Mouse (Mus musculus): ENCODE results near the gene Tcf12. TPM values are rescaled to one million over a fixed set of nuclear protein-coding genes. Genes with fewer than 3 reads are reported as not detected.
A peak's percentile ranks its signal among the peaks of the same experiment; 100 is the strongest.

Gene Tcf12
- polyA plus RNA-seq, 1 experiment from 2014 or later: 49.9 TPM

DNA sequence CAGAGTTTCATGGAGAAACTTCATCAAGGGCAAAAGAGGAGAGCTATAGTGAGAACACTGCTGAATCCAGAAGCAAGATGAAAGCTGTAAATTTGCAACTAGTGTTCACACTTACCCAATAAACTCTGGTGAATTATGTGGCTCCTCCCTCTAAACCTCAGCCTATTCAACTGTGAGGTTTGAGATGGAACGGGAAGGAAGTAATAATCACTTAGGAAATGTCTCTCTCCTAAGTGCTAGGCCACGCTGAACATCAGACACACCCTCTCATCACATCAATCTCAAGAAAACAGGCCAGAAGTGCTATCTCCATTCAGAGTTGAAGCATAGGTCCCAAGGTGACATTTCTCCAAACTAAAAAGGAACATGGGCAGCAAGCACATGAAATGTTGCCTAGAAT, 131.1 kb downstream of the Tcf12 start:
- 4% methylated on average over 2 of the region's 2 CpGs for WGBS (ENCODE audit: missing documents)
- H3K79me2 ChIP-seq (ENCODE audit: inconsistent target): no peaks in the 10 kb centered on the region
- no peak overlapping the region for H3K27ac ChIP-seq
- no peak overlapping the region for H3K4me3 ChIP-seq (ENCODE audit: inconsistent target)
- no peaks in the 10 kb centered on the region for H3K36me3 ChIP-seq (ENCODE audit: inconsistent target)

GRCm38 (mm10) chr9:71978886-71979285, 132.8 kb downstream of the Tcf12 start:
- Histone ChIP-seq H3K36me3 (ENCODE audit: inconsistent target) (no peaks in the 10 kb centered on the region), H3K4me3 (ENCODE audit: inconsistent target) (no peak overlapping the region), H3K27ac (no peak overlapping the region), H3K79me2 (ENCODE audit: inconsistent target) (no peaks in the 10 kb centered on the region)
- WGBS (ENCODE audit: missing documents): 86% methylated on average over 3 of the region's 3 CpGs

GRCm38 (mm10) chr9:71976034-71976433, 135.6 kb downstream of the Tcf12 start:
- WGBS (ENCODE audit: missing documents): 30% methylated on average over 6 of the region's 6 CpGs
- Histone ChIP-seq H3K4me3 (ENCODE audit: inconsistent target) (no peak overlapping the region), H3K79me2 (ENCODE audit: inconsistent target) (no peaks in the 10 kb centered on the region), H3K36me3 (ENCODE audit: inconsistent target) (no peaks in the 10 kb centered on the region), H3K27ac (no peak overlapping the region)

GRCm38 (mm10) chr9:71975141-71975540, 136.5 kb downstream of the Tcf12 start:
- 89% methylated on average over 4 of the region's 4 CpGs for WGBS (ENCODE audit: missing documents)
- H3K79me2 ChIP-seq (ENCODE audit: inconsistent target): no peaks in the 10 kb centered on the region
- no peak overlapping the region for H3K4me3 ChIP-seq (ENCODE audit: inconsistent target)
- H3K27ac ChIP-seq: peak overlapping the region; percentile 5; the same call in 1 of the 2 replicates
- no peaks in the 10 kb centered on the region for H3K36me3 ChIP-seq (ENCODE audit: inconsistent target)

DNA sequence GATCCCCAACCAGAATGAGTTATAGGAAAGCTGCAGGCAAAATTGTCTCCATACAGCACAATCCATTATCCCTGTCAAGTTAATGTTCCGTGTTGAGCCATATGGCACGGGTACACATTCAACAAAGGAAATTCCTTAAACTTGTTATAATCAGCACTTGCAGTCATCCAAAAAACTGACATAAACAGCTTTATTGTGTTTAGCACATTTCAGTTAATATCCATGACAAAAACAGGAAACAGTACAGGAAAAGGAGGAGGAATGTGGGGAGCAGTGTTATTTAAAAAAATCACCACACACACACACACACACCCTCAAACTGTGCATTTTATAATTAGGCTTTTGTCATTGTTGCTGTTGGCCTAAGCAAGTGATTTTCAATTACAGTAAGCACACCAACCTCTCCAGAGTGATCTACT, 137.1 kb downstream of the Tcf12 start:
- Histone ChIP-seq H3K36me3 (ENCODE audit: inconsistent target) (no peaks in the 10 kb centered on the region), H3K27ac (peak overlapping the region; percentile 5; the same call in 1 of the 2 replicates), H3K79me2 (ENCODE audit: inconsistent target) (no peaks in the 10 kb centered on the region), H3K4me3 (ENCODE audit: inconsistent target) (no peak overlapping the region)
- 5% methylated on average over 2 of the region's 2 CpGs for WGBS (ENCODE audit: missing documents)

DNA sequence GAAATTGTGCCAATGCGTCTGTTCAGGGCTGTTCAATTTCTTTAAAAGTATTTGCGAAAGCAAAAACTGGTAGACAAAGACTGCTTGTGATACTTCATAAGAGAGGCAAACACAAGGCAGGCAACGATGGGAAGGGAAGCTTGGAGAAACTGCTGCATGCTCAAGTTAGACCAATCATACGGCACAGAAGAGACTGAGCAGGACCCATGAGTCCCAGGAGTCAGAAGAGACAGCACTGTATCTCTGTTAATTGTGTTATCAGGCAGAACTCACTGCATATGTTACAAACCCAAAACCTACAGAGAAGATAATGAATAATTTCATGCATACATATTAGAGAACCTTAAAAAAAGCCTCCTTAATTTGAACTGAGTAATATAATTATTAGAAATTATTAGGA, 147.6 kb downstream of the Tcf12 start:
- WGBS (ENCODE audit: missing documents): 90% methylated on average over 4 of the region's 4 CpGs
- Histone ChIP-seq H3K4me3 (ENCODE audit: inconsistent target) (no peak overlapping the region), H3K36me3 (ENCODE audit: inconsistent target) (no peaks in the 10 kb centered on the region), H3K27ac (no peak overlapping the region), H3K79me2 (ENCODE audit: inconsistent target) (no peaks in the 10 kb centered on the region)

GRCm38 (mm10) chr9:71960026-71960396, 151.7 kb downstream of the Tcf12 start:
- H3K27ac ChIP-seq: no peak overlapping the region
- no peaks in the 10 kb centered on the region for H3K36me3 ChIP-seq (ENCODE audit: inconsistent target)
- no peak overlapping the region for H3K4me3 ChIP-seq (ENCODE audit: inconsistent target)
- H3K79me2 ChIP-seq (ENCODE audit: inconsistent target): no peaks in the 10 kb centered on the region

GRCm38 (mm10) chr9:71959259-71960025, 152.2 kb downstream of the Tcf12 start:
- no peaks in the 10 kb centered on the region for H3K36me3 ChIP-seq (ENCODE audit: inconsistent target)
- H3K4me3 ChIP-seq (ENCODE audit: inconsistent target): no peak overlapping the region
- H3K27ac ChIP-seq: no peak overlapping the region
- H3K79me2 ChIP-seq (ENCODE audit: inconsistent target): no peaks in the 10 kb centered on the region
- 74% methylated on average over 11 of the region's 11 CpGs for WGBS (ENCODE audit: missing documents)

GRCm38 (mm10) chr9:71953217-71953616, 158.5 kb downstream of the Tcf12 start:
- Histone ChIP-seq H3K36me3 (ENCODE audit: inconsistent target) (no peaks in the 10 kb centered on the region), H3K27ac (peak overlapping the region; percentile 86), H3K4me3 (ENCODE audit: inconsistent target) (no peak overlapping the region), H3K79me2 (ENCODE audit: inconsistent target) (peaks cover 20% of the 10 kb centered on the region; the same call in 1 of the 2 replicates)
- 73% methylated on average over 2 of the region's 2 CpGs for WGBS (ENCODE audit: missing documents)

GRCm38 (mm10) chr9:71952621-71953076, 159.0 kb downstream of the Tcf12 start:
- no peaks in the 10 kb centered on the region for H3K36me3 ChIP-seq (ENCODE audit: inconsistent target)
- 62% methylated on average over 1 of the region's 1 CpGs for WGBS (ENCODE audit: missing documents)
- H3K4me3 ChIP-seq (ENCODE audit: inconsistent target): no peak overlapping the region
- H3K27ac ChIP-seq: peak overlapping the region; percentile 86
- peaks cover 20% of the 10 kb centered on the region; the same call in 1 of the 2 replicates for H3K79me2 ChIP-seq (ENCODE audit: inconsistent target)

- H3K27ac ChIP-seq: peak overlapping the region; percentile 86
- 65% methylated on average over 2 of the region's 2 CpGs for WGBS (ENCODE audit: missing documents)
- no peaks in the 10 kb centered on the region for H3K36me3 ChIP-seq (ENCODE audit: inconsistent target)
- H3K79me2 ChIP-seq (ENCODE audit: inconsistent target): peaks cover 20% of the 10 kb centered on the region; the same call in 1 of the 2 replicates
- H3K4me3 ChIP-seq (ENCODE audit: inconsistent target): no peak overlapping the region
These were observed 159.7 kb downstream of the Tcf12 start for GRCm38 (mm10) chr9:71951926-71952325.

- Histone ChIP-seq H3K4me3 (ENCODE audit: inconsistent target) (no peak overlapping the region), H3K27ac (peak overlapping the region; percentile 86)
These were observed 160.3 kb downstream of the Tcf12 start for GRCm38 (mm10) chr9:71951341-71951740.

GRCm38 (mm10) chr9:71944801-71945200, 166.9 kb downstream of the Tcf12 start:
- Histone ChIP-seq H3K27ac (no peak overlapping the region), H3K4me3 (ENCODE audit: inconsistent target) (no peak overlapping the region), H3K36me3 (ENCODE audit: inconsistent target) (no peaks in the 10 kb centered on the region), H3K79me2 (ENCODE audit: inconsistent target) (peaks cover 14% of the 10 kb centered on the region; the same call in 1 of the 2 replicates)
- WGBS (ENCODE audit: missing documents): 92% methylated on average over 4 of the region's 4 CpGs

More at GRCm38 (mm10) chr9:71951341-71951740, 160.3 kb downstream of the Tcf12 start:
- peaks cover 20% of the 10 kb centered on the region; the same call in 1 of the 2 replicates for H3K79me2 ChIP-seq (ENCODE audit: inconsistent target)
- WGBS (ENCODE audit: missing documents): 3% methylated on average over 4 of the region's 4 CpGs
- H3K36me3 ChIP-seq (ENCODE audit: inconsistent target): no peaks in the 10 kb centered on the region

- no peaks in the 10 kb centered on the region for H3K36me3 ChIP-seq (ENCODE audit: inconsistent target)
- peak overlapping the region; percentile 51 for H3K27ac ChIP-seq
- no peak overlapping the region for H3K4me3 ChIP-seq (ENCODE audit: inconsistent target)
- H3K79me2 ChIP-seq (ENCODE audit: inconsistent target): no peaks in the 10 kb centered on the region
These were observed 169.2 kb downstream of the Tcf12 start for GRCm38 (mm10) chr9:71942424-71942823.

DNA sequence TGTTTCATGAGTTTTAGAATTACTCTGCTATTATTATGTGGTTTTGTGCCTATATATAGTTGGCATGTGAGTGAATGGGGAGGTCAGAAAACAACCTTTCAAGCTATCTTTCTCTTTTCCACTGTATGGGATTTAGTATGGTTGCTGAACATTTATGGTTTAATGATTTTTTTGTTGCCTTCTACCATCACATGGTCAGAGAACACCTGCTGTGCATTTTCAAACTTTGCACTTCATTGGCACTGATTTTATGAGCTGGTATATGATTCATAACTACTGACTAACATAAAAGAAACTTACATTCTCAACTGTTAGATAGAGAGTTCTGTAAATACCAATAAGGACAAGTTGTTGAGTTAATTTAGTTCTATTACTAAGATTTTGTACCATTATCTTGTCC, 171.7 kb downstream of the Tcf12 start:
- Histone ChIP-seq H3K27ac (no peak overlapping the region), H3K36me3 (ENCODE audit: inconsistent target) (no peaks in the 10 kb centered on the region), H3K79me2 (ENCODE audit: inconsistent target) (no peaks in the 10 kb centered on the region)

DNA sequence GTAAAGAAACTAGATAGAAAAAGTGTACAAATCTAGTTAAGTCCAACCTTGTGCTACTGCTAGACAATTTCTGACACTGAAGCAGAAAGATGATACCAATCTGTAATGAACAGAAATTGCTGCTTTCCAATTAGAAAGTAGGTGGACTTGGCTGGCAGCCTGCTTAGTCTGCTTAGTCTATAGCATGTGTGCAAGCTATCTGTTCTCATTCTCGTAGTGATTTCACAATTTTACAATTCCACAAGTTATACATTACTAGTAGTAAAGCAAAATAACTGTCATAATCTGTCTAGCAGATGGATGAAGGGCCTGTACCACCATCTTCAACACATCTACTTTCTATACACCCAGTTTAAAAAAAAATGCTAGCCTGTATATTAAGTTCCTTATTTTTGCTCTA, 175.5 kb downstream of the Tcf12 start:
- Histone ChIP-seq H3K4me3 (ENCODE audit: inconsistent target) (no peak overlapping the region), H3K27ac (no peak overlapping the region), H3K36me3 (ENCODE audit: inconsistent target) (no peaks in the 10 kb centered on the region), H3K79me2 (ENCODE audit: inconsistent target) (no peaks in the 10 kb centered on the region)
- no CpG with 5 or more reads among the region's 1 CpGs for WGBS (ENCODE audit: missing documents)

More for the DNA sequence above, 171.7 kb downstream of the Tcf12 start:
- no peak overlapping the region for H3K4me3 ChIP-seq (ENCODE audit: inconsistent target)
